Mouse (Mus musculus): ENCODE data around the gene Gm20696. TPM values are rescaled to one million over a fixed set of nuclear protein-coding genes. Genes with fewer than 3 reads are reported as not detected.

Gm20696 gene
- polyA plus RNA-seq, 1 experiment from 2014 or later: 3.2 TPM

- Histone ChIP-seq H3K9ac (no peak overlapping the region), H3K27ac (no peak overlapping the region), H3K4me1 (peaks cover 5% of the 10 kb centered on the region), H3K9me3 (no peaks in the 10 kb centered on the region), H3K27me3 (replicated peaks) (no peaks in the 10 kb centered on the region), H3K4me2 (replicated peaks) (no peak overlapping the region), H3K36me3 (no peaks in the 10 kb centered on the region), H3K4me3 (no peak overlapping the region)
- ATAC-seq (ENCODE audit: low FRiP score, low read depth): no peak
- 79% methylated on average over 5 of the region's 5 CpGs for WGBS
Measured at GRCm38 (mm10) chr6:99258346-99258745, 408.3 kb downstream of the Gm20696 start.

- Histone ChIP-seq H3K27me3 (replicated peaks) (no peaks in the 10 kb centered on the region), H3K4me1 (0 out of 2 replicates have a peak, but pooled peaks cover 2% of the 10 kb centered on the region), H3K9ac (no peak overlapping the region), H3K9me3 (no peaks in the 10 kb centered on the region), H3K36me3 (no peaks in the 10 kb centered on the region), H3K27ac (no peak overlapping the region), H3K4me3 (no peak overlapping the region), H3K4me2 (replicated peaks) (no peak overlapping the region)
- ATAC-seq (ENCODE audit: low FRiP score, low read depth): no peak
- 89% methylated on average over 2 of the region's 2 CpGs for WGBS
Measured at GRCm38 (mm10) chr6:99257676-99258075, 408.9 kb downstream of the Gm20696 start.

DNA sequence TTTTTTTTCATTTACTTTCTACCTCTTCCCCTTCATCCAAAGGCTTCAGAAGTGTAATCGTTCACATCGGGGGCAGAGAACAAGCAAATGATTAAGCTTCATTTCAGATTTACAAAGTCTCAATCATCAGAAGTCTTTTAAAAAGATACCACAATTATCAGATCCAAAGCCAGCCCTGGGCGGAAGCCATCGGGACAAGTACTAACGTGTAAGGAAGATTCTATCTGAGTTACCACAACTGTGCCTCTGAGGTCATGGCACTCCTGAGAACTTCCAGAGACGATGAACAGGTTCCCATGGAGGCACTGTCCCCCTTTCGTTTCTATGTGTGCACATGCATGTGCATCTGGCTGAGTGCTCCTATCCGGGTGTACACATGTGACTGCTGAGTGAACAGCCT, 413.3 kb downstream of the Gm20696 start:
- Histone ChIP-seq H3K27ac (no peak overlapping the region), H3K4me2 (replicated peaks) (no peak overlapping the region), H3K4me3 (no peak overlapping the region), H3K9ac (no peak overlapping the region), H3K27me3 (replicated peaks) (no peaks in the 10 kb centered on the region), H3K4me1 (no peaks in the 10 kb centered on the region), H3K36me3 (no peaks in the 10 kb centered on the region), H3K9me3 (no peaks in the 10 kb centered on the region)
- ATAC-seq (ENCODE audit: low FRiP score, low read depth): no peak
- 87% methylated on average over 8 of the region's 8 CpGs for WGBS

DNA sequence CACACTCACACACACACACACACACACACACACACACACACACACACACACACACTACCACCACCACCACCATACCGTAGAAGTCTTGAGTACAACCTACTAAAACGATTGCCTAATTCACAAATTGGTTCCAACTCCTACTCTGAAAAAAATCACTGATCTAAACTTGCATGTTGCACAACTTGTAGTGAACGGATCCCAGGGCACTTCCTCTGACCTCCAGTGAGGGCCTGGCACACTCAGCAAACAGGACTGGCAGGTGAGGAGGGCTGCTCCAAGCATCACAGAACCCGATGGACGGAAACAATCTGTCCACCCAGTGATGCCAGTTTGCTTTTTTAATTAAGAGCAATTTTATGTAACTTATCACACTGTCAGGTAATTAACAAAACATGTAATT, 413.8 kb downstream of the Gm20696 start:
- Histone ChIP-seq H3K9me3 (no peaks in the 10 kb centered on the region), H3K27ac (no peak overlapping the region), H3K4me2 (replicated peaks) (no peak overlapping the region), H3K9ac (no peak overlapping the region), H3K4me1 (no peaks in the 10 kb centered on the region), H3K4me3 (no peak overlapping the region), H3K27me3 (replicated peaks) (no peaks in the 10 kb centered on the region), H3K36me3 (no peaks in the 10 kb centered on the region)
- no peak for ATAC-seq (ENCODE audit: low FRiP score, low read depth)
- WGBS: 93% methylated on average over 5 of the region's 5 CpGs

DNA sequence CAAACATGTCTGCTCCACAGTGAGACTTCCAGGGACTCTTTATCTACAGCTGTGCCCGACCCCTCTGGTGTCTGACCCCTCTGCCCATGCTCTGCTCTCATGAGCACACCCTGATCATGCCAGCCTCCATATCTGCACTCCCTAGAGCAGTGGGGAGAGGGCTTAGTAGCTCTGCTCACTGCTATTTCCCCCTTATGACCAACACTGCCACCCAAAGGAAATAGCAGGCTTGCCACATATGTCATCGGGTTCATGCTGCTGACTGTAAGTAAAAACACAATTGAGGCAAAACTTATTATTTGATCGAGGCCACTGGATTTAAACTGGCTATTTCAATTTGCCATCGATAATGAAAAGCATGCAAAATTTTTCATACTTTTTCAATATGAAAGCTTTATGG, 414.7 kb downstream of the Gm20696 start:
- Histone ChIP-seq H3K9me3 (no peaks in the 10 kb centered on the region), H3K27ac (no peak overlapping the region), H3K4me2 (replicated peaks) (no peak overlapping the region), H3K9ac (no peak overlapping the region), H3K4me3 (no peak overlapping the region), H3K27me3 (replicated peaks) (no peaks in the 10 kb centered on the region), H3K4me1 (no peaks in the 10 kb centered on the region), H3K36me3 (no peaks in the 10 kb centered on the region)
- ATAC-seq (ENCODE audit: low FRiP score, low read depth): no peak
- WGBS: 93% methylated on average over 4 of the region's 4 CpGs

GRCm38 (mm10) chr6:99251222-99251621, 415.4 kb downstream of the Gm20696 start:
- H3K27ac ChIP-seq: no peak overlapping the region
- no peaks in the 10 kb centered on the region for H3K4me1 ChIP-seq
- no peak overlapping the region for H3K4me3 ChIP-seq
- H3K27me3 ChIP-seq (replicated peaks): no peaks in the 10 kb centered on the region
- no peak overlapping the region for H3K4me2 ChIP-seq (replicated peaks)
- no peaks in the 10 kb centered on the region for H3K9me3 ChIP-seq
- no peaks in the 10 kb centered on the region for H3K36me3 ChIP-seq
- H3K9ac ChIP-seq: no peak overlapping the region
- no peak for ATAC-seq (ENCODE audit: low FRiP score, low read depth)
- 76% methylated on average over 3 of the region's 3 CpGs for WGBS

DNA sequence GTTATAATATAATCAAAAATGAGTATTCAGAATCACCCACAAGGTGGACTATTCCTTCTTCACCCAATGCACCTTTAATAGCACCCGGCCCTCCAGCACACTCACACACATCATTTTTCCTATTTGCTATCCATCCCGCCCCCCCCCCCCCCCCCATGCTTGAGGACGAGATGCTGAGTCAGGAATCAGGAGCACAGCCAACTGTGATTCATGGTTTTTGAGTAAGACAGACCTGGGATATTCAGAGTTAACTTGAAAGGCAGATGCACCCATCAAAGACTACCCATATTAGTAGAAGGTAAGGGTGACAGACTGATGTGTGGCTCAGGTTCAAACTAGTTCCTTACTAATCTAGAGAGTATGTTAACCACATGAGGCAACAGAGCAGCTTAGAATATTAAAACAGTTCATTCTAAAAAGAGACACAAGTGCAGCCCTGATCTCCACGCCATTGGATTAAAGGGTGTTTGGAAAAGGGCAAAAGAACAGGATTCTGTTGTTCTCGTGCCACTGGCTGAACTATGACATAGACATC, 417.0 kb downstream of the Gm20696 start:
- Histone ChIP-seq H3K4me3 (no peak overlapping the region), H3K36me3 (no peaks in the 10 kb centered on the region), H3K27me3 (replicated peaks) (no peaks in the 10 kb centered on the region), H3K9ac (no peak overlapping the region), H3K27ac (no peak overlapping the region), H3K9me3 (no peaks in the 10 kb centered on the region), H3K4me2 (replicated peaks) (no peak overlapping the region), H3K4me1 (no peaks in the 10 kb centered on the region)
- no peak for ATAC-seq (ENCODE audit: low FRiP score, low read depth)
- WGBS: 72% methylated on average over 5 of the region's 5 CpGs

- no peak overlapping the region for H3K27ac ChIP-seq
- no peaks in the 10 kb centered on the region for H3K27me3 ChIP-seq (replicated peaks)
- no peak overlapping the region for H3K9ac ChIP-seq
- H3K36me3 ChIP-seq: no peaks in the 10 kb centered on the region
- H3K4me1 ChIP-seq: no peaks in the 10 kb centered on the region
- no peak for ATAC-seq (ENCODE audit: low FRiP score, low read depth)
- H3K4me3 ChIP-seq: no peak overlapping the region
- 70% methylated on average over 8 of the region's 8 CpGs for WGBS
- no peak overlapping the region for H3K4me2 ChIP-seq (replicated peaks)
- H3K9me3 ChIP-seq: no peaks in the 10 kb centered on the region
Measured at GRCm38 (mm10) chr6:99248396-99248795, 418.2 kb downstream of the Gm20696 start.

GRCm38 (mm10) chr6:99241625-99242395, 424.8 kb downstream of the Gm20696 start:
- ATAC-seq (ENCODE audit: low FRiP score, low read depth): no peak
- no peaks in the 10 kb centered on the region for H3K36me3 ChIP-seq
- no peaks in the 10 kb centered on the region for H3K9me3 ChIP-seq
- H3K27ac ChIP-seq: no peak overlapping the region
- H3K4me3 ChIP-seq: no peak overlapping the region
- H3K4me2 ChIP-seq (replicated peaks): no peak overlapping the region
- no peaks in the 10 kb centered on the region for H3K4me1 ChIP-seq
- 94% methylated on average over 10 of the region's 10 CpGs for WGBS
- H3K27me3 ChIP-seq (replicated peaks): no peaks in the 10 kb centered on the region
- no peak overlapping the region for H3K9ac ChIP-seq

DNA sequence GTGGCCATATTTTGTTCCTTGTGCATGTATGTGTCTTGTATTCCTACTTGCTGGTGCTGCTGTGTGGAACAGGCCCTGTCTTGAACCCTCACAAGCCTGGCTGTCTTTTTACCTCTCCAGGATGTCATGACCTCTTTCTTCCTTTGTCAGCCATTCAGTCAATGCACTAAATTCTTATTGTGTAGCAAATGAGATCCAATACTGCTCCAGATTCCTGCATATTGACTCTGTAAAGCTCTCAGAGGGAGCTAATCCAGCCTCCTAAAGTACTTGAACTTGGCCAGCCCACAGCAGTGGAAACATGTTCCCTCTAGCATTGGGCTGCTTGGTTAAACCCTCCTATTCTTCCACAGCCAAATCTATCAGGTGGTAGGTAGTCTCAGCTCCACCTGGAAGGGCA, 425.8 kb downstream of the Gm20696 start:
- no peak overlapping the region for H3K4me3 ChIP-seq
- no peaks in the 10 kb centered on the region for H3K27me3 ChIP-seq (replicated peaks)
- no peak overlapping the region for H3K4me2 ChIP-seq (replicated peaks)
- ATAC-seq (ENCODE audit: low FRiP score, low read depth): no peak
- H3K36me3 ChIP-seq: no peaks in the 10 kb centered on the region
- H3K27ac ChIP-seq: no peak overlapping the region
- no peak overlapping the region for H3K9ac ChIP-seq
- H3K9me3 ChIP-seq: no peaks in the 10 kb centered on the region
- no peaks in the 10 kb centered on the region for H3K4me1 ChIP-seq

- H3K4me3 ChIP-seq: no peak overlapping the region
- 87% methylated on average over 8 of the region's 8 CpGs for WGBS
- peaks cover 5% of the 10 kb centered on the region; the same call in 1 of the 2 replicates for H3K4me1 ChIP-seq
- no peaks in the 10 kb centered on the region for H3K36me3 ChIP-seq
- ATAC-seq (ENCODE audit: low FRiP score, low read depth): no peak
- H3K9me3 ChIP-seq: no peaks in the 10 kb centered on the region
- H3K9ac ChIP-seq: no peak overlapping the region
- H3K27ac ChIP-seq: no peak overlapping the region
- no peaks in the 10 kb centered on the region for H3K27me3 ChIP-seq (replicated peaks)
- H3K4me2 ChIP-seq (replicated peaks): no peak overlapping the region
Measured at GRCm38 (mm10) chr6:99235588-99235987, 431.0 kb downstream of the Gm20696 start.

DNA sequence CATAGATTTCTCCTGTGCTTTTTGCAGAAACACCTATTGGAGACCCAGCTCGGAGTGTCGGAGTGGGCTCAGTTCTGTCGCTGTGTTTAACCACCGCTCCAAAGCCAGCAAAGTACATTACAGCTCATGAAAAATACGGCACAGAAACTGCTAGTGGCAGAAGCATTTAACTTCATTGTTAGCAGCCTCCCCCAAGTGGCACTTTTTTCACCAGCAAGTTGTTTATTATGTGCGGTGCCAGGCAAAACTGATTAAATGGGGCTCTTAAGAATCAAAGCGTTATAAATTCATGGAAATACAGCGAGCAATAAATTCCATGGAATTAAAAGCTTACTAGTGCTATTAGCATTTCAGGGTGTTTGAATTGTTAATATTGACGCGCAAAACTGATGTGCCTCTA, 433.2 kb downstream of the Gm20696 start:
- Histone ChIP-seq H3K9ac (no peak overlapping the region), H3K4me3 (no peak overlapping the region), H3K36me3 (no peaks in the 10 kb centered on the region), H3K27me3 (replicated peaks) (no peaks in the 10 kb centered on the region), H3K4me2 (replicated peaks) (no peak overlapping the region), H3K4me1 (peaks cover 5% of the 10 kb centered on the region; the same call in 1 of the 2 replicates), H3K9me3 (no peaks in the 10 kb centered on the region), H3K27ac (no peak overlapping the region)
- ATAC-seq (ENCODE audit: low FRiP score, low read depth): no peak
- 63% methylated on average over 10 of the region's 10 CpGs for WGBS

GRCm38 (mm10) chr6:99228336-99228870, 438.2 kb downstream of the Gm20696 start:
- no peaks in the 10 kb centered on the region for H3K36me3 ChIP-seq
- H3K9ac ChIP-seq: no peak overlapping the region
- no peak overlapping the region for H3K27ac ChIP-seq
- H3K4me1 ChIP-seq: peaks cover 5% of the 10 kb centered on the region; the same call in 1 of the 2 replicates
- H3K27me3 ChIP-seq (replicated peaks): no peaks in the 10 kb centered on the region
- H3K4me3 ChIP-seq: no peak overlapping the region
- H3K9me3 ChIP-seq: no peaks in the 10 kb centered on the region
- no peak overlapping the region for H3K4me2 ChIP-seq (replicated peaks)
- ATAC-seq (ENCODE audit: low FRiP score, low read depth): no peak
- WGBS: 85% methylated on average over 6 of the region's 6 CpGs

Data from neural tube, embryonic 12.5 days (tissue).